Mouse (Mus musculus) lung, postnatal 0 days (tissue): ENCODE measurements around the gene Avpr1a.

Experiments
- CTCF ChIP-seq: IDR thresholded peaks from 2 replicates; pipeline ENCODE4 v1.5.1; 2016; ENCODE audit warnings: antibody characterized with exemption, mild to moderate bottlenecking
- EP300 ChIP-seq: IDR thresholded peaks from 2 replicates; pipeline ENCODE4 v1.6.1; 2016; ENCODE audit warnings: antibody characterized with exemption, mild to moderate bottlenecking, control low read depth

DNA sequence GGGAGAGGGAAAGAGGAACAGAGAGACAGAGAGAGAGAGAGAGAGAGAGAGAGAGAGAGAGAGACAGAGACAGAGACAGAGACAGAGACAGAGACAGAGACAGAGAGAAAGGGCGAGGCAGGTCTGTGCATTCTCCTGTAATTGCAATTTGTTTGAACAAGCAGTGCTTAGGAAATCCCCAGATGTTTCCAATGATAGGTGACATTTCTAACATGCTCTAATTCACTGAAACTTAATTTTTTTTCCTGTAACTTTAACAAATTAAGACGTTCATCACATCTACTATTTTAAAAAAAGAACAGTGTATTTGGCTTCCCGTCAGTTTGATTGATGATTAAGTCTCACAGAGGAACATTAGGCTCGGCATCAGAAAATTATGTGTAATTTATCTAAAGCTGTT lies 15.6 kb upstream of the Avpr1a start:
- TF ChIP-seq CTCF = no peak
- TF ChIP-seq EP300 = no peak
